Mouse (Mus musculus) heart, embryonic 10.5 days (tissue): ENCODE measurements around the gene Morn3. TPM values are rescaled to one million over a fixed set of nuclear protein-coding genes. Genes with fewer than 3 reads are reported as not detected.

ENCODE experiments used
- DNase-seq: peaks from one replicate; pipeline ENCODE4 v3.0.0-alpha.2; 2017; ENCODE audit warnings: low spot score
- H3K27ac ChIP-seq: fragments of 300-500 bp; sonication (generic); 2 replicates; pipeline ENCODE4 v1.5.1; 2016; ENCODE audit warnings: mild to moderate bottlenecking
- H3K27me3 ChIP-seq: fragments of 300-500 bp; sonication (generic); 2 replicates; pipeline ENCODE4 v1.6.1; 2016; ENCODE audit warnings: mild to moderate bottlenecking; ENCODE audit not compliant: poor library complexity, insufficient read depth, severe bottlenecking
- H3K36me3 ChIP-seq: fragments of 300-500 bp; sonication (generic); 2 replicates; pipeline ENCODE4 v1.6.1; 2016; ENCODE audit warnings: mild to moderate bottlenecking, moderate library complexity
- H3K4me1 ChIP-seq: fragments of 300-500 bp; sonication (generic); 2 replicates; pipeline ENCODE4 v1.6.1; 2016; ENCODE audit warnings: mild to moderate bottlenecking
- H3K4me3 ChIP-seq: fragments of 300-500 bp; sonication (generic); 2 replicates; pipeline ENCODE4 v1.5.1; 2016; ENCODE audit warnings: mild to moderate bottlenecking, moderate library complexity
- H3K9me3 ChIP-seq: fragments of 300-500 bp; sonication (generic); 2 replicates; pipeline ENCODE4 v1.6.1; 2016; ENCODE audit warnings: mild to moderate bottlenecking, moderate library complexity
- WGBS: fragments of 180-500 bp; shearing (Covaris S2); methylation state at CpG from one replicate; pipeline ENCODE4 v1.1.7; 2016; 5-methylcytosine and 5-hydroxymethylcytosine counted together
- polyA plus RNA-seq: library from polyadenylated mRNA; unstranded; fragments of >200 nt; fragmentation: Nextera tagmentation; extraction: Ambion mirVana; gene quantifications from 2 replicates; pipeline ENCODE4 v1.2.1, GENCODE M21; 2016

Morn3 gene
- polyA plus RNA-seq = not detected in 2 replicates

DNA sequence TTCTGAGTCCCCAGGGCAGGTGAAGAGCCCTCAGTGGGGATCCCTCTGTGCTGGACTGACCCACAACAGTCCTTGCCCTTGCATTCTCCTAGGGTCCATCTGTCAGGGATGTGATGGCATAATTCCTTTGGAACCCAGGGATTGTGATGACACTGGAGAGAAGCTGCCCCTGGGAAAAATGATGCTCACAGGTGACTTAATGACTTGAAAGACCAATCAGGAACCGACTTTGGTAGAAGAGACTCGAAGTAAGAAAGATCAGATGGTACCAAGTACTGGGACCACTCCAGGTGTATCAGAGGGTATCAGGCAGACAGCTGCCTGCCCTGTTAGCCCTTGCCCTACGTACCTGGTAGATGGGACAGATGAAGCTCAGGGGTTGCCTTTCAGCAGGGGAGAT lies at the start of gene Morn3:
Gene Morn3, minus strand, starts transcription at position 101 of the 400 bp plus-strand sequence.
- no peak within 1 kb of the TSS for H3K27ac ChIP-seq

DNA sequence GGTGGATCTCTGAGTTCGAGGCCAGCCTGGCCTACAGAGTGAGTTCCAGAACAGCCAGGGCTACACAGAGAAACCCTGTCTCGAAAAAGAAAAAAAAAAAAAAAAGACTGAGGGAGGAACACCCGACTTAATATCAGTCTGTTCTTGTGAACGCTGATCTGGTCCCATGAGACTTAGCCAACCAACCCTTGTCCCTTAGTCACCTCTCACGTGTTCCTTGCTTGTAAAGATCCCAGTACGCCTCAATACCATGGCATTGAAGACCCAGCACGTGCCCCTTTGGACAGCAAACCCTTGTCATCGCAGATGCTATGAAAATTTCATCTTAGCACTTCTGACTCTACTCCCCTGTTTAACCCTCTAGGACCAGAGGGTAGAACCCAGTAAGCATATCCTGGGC lies 49.5 kb upstream of the Morn3 start:
- WGBS = 87% methylated on average over 8 of the region's 8 CpGs
- no peaks in the 10 kb centered on the region for H3K9me3 ChIP-seq
- no peaks in the 10 kb centered on the region for H3K27me3 ChIP-seq
- no peak for DNase-seq
- H3K36me3 ChIP-seq = peaks cover 26% of the 10 kb centered on the region; the same call in 1 of the 2 replicates
- H3K4me1 ChIP-seq = peaks cover 14% of the 10 kb centered on the region
- H3K4me3 ChIP-seq = no peak overlapping the region
- no peak overlapping the region for H3K27ac ChIP-seq

More for the DNA sequence above, at the start of gene Morn3:
- H3K4me1 ChIP-seq = peaks cover 10% of the 10 kb centered on the region
- no peak for DNase-seq
- no peaks in the 10 kb centered on the region for H3K36me3 ChIP-seq
- no peak within 1 kb of the TSS for H3K4me3 ChIP-seq
- H3K9me3 ChIP-seq = no peaks in the 10 kb centered on the region
- H3K27me3 ChIP-seq = no peaks in the 10 kb centered on the region
- WGBS = 67% methylated on average over 3 of the region's 3 CpGs

DNA sequence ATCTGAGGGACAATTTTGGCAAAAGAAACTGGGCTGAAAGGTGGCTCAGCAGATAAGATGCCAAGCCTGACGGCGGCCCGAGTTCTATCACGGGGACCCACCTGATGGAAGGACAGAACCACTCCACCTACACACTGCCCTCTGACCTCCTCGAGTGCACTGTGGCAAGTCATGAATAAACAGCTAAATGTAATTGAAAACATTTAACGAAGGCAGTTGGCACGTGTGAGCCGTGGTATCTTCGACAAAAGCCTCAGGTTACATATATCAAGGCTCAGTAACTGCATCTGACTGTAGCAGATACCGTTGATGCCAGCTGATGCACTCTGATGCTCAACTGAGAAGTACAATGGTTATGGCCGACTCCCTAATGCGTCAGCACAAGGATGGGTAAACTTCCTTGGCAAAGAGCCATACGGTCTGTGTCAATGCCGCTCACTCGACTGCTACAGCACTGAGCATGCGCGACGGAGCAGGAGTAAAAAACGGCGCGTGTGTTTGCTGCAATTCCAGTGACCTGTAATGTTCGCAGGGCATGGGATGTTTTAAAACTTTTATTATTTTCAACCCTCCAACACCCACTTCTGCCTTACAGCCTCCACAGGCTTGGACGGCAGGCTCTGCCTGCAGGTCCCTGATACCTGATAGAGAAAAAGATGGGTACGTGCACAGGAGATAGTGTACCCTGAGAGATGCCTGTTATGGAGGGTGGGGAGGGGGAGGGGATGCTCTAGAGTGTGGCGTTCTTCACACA lies 47.6 kb upstream of the Morn3 start:
- no peak for DNase-seq
- no peaks in the 10 kb centered on the region for H3K9me3 ChIP-seq
- peaks cover 14% of the 10 kb centered on the region for H3K4me1 ChIP-seq
- no peaks in the 10 kb centered on the region for H3K27me3 ChIP-seq
- 80% methylated on average over 25 of the region's 25 CpGs for WGBS
- peak overlapping the region; percentile 59; the same call in 1 of the 2 replicates for H3K27ac ChIP-seq
- H3K36me3 ChIP-seq = peaks cover 19% of the 10 kb centered on the region; the same call in 1 of the 2 replicates
- no peak overlapping the region for H3K4me3 ChIP-seq

DNA sequence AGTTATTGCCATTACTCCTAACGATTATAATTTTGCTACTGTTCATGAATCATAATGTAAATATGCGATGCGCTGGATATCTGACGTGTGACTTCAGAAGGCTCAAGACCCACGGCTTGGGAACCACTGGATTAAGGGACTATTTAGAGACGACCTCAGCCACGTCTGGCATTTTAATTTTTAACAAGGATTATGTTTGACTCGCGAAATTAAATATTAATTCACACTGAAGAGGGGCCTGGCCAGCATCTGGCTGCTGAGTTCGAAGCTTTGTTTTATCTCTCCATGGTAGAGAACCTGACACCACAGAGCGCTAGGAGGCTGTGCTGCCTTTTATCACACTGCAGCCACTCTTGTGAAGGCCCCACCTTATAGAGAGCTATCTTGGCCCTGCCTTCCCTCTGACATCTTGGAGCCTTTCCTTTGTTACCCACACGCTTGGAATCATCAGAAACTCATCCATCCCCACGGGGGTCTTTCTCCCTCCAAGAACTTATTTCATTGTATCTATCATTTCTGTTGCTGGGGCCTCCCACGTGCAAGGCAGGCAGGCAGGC lies 46.3 kb upstream of the Morn3 start:
- H3K27me3 ChIP-seq = no peaks in the 10 kb centered on the region
- 0 out of 2 replicates have a peak overlapping the region, but pooled peaks have one; percentile 59 for H3K27ac ChIP-seq
- no peak overlapping the region for H3K4me3 ChIP-seq
- H3K9me3 ChIP-seq = no peaks in the 10 kb centered on the region
- peak; percentile 88 for DNase-seq
- H3K36me3 ChIP-seq = peaks cover 18% of the 10 kb centered on the region; the same call in 1 of the 2 replicates
- peaks cover 14% of the 10 kb centered on the region for H3K4me1 ChIP-seq
- WGBS = 66% methylated on average over 14 of the region's 14 CpGs

DNA sequence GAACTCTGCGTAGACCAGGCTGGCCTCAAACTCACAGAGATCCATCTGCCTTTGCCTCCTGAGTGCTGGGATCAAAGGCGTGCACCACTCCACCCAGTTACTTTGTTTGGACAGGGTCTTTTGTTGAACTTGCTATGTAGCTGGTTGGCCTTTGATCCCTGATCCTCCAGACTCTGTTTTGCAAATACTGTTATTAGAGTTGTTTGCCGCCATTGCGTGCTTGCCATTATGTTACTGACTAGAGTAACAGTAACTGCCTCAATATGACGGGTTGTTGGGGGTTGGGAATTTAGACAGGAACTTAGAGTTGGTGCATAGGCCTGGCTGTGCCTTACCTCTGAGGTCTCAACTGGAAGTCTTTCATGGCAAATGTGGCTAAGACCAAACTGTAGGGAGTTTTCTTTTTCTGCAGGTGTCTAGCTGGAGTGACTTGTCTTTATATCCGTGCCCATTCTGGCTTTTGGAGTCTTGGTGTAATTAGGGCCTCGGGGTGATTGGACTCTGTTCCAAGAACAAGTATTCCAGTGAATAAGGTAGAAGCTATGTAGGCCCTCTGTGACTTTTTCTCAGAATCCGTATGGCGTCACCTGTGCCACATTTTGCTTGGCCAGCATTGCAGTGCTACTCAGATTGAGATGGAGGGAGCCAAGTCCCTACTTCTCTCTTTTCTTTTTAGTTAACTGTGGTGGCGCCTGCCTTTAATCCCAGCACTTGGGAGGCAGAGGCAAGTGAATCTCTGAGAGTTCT lies 43.9 kb upstream of the Morn3 start:
- no peak overlapping the region for H3K4me3 ChIP-seq
- no peaks in the 10 kb centered on the region for H3K9me3 ChIP-seq
- no peaks in the 10 kb centered on the region for H3K27me3 ChIP-seq
- peaks cover 23% of the 10 kb centered on the region for H3K4me1 ChIP-seq
- WGBS = 88% methylated on average over 10 of the region's 10 CpGs
- no peak for DNase-seq
- H3K36me3 ChIP-seq = peaks cover 16% of the 10 kb centered on the region; the same call in 1 of the 2 replicates
- H3K27ac ChIP-seq = no peak overlapping the region; the same call in 1 of the 2 replicates

DNA sequence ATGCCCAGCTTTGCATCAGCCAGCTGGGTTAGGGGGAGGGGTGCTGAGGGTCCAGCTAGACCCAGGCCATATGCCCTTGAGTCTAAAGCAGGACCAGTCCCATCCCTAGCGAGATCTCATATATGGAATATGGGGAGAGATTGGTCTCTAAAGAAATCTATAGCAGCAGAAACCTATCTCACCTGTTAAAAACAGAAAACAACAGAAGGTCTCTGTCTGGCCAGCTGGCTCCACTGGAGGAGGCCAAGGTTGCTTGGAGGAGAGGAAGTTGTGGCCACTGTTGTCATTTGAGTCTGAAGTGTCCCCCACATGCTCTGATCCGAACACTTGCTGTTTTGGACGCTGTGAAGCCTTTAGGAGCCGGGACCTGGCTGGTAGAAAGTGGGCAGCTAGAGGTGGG lies 42.0 kb upstream of the Morn3 start:
- H3K36me3 ChIP-seq = peaks cover 16% of the 10 kb centered on the region; the same call in 1 of the 2 replicates
- no peak for DNase-seq
- no peaks in the 10 kb centered on the region for H3K27me3 ChIP-seq
- peaks cover 21% of the 10 kb centered on the region for H3K4me1 ChIP-seq
- no peak overlapping the region for H3K27ac ChIP-seq
- H3K9me3 ChIP-seq = no peaks in the 10 kb centered on the region
- H3K4me3 ChIP-seq = no peak overlapping the region
- WGBS = 86% methylated on average over 4 of the region's 4 CpGs

DNA sequence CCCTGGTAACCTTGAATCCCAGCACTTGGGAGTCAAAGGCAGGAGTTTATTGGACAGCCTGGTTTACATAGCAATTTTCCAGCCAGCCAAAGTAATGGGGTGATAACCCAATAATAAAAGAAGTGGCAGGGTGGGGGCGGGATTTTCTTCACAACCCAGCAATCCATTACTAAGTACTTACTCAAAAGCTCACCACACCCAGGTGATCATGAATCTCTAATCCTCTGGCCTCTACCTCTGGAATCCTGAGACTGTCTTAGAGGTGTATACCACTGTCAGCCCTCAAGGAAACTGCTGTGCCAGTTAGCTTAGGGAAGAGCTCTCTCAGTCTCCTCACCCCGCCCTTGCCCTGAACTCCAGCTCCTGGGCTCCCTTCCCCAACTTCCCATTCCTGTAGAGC lies 39.7 kb upstream of the Morn3 start:
- DNase-seq = no peak
- H3K36me3 ChIP-seq = peaks cover 16% of the 10 kb centered on the region; the same call in 1 of the 2 replicates
- no peak overlapping the region for H3K4me3 ChIP-seq
- no peaks in the 10 kb centered on the region for H3K27me3 ChIP-seq
- no peak overlapping the region; the same call in 1 of the 2 replicates for H3K27ac ChIP-seq
- WGBS = 84% methylated on average over 2 of the region's 2 CpGs
- peaks cover 21% of the 10 kb centered on the region; the same call in 1 of the 2 replicates for H3K4me1 ChIP-seq
- no peaks in the 10 kb centered on the region for H3K9me3 ChIP-seq

DNA sequence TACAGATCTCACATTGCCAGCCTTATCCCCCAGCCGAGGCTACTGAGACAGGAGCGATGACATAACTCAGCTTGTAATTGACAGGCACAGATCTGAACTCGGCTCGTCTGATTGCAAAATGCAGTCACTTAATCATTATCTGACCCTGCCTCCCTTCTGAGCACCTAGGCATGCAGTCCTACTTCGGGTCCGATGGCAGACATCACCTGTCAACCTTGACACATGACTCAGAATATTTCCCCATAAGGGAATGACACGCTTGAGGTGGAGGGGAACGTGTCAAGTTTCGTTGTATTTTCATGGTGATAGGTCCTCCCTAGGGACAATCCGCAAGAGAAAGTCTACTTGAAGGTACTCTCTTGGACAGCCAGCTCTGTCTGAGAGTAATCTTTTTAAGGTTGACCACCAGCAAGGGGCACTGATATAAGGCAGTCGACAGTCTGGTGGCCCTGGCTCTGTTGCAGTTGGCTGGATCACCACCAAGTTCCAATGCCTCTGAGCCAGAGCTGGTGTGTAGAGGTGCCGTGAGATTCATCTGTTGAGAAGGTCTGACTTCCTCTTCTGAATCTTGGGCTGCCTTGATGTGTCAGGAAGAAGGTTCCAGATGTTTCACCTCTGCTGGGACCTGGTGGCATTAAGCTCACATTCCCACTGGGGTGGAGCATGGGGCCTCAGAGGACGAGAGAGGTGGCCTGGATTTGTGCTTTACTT lies 36.7 kb upstream of the Morn3 start:
- no peaks in the 10 kb centered on the region for H3K27me3 ChIP-seq
- H3K36me3 ChIP-seq = peaks cover 3% of the 10 kb centered on the region; the same call in 1 of the 2 replicates
- no peak for DNase-seq
- no peaks in the 10 kb centered on the region for H3K9me3 ChIP-seq
- 69% methylated on average over 13 of the region's 13 CpGs for WGBS
- H3K27ac ChIP-seq = no peak overlapping the region; the same call in 1 of the 2 replicates
- H3K4me3 ChIP-seq = no peak overlapping the region
- H3K4me1 ChIP-seq = peaks cover 29% of the 10 kb centered on the region; the same call in 1 of the 2 replicates

DNA sequence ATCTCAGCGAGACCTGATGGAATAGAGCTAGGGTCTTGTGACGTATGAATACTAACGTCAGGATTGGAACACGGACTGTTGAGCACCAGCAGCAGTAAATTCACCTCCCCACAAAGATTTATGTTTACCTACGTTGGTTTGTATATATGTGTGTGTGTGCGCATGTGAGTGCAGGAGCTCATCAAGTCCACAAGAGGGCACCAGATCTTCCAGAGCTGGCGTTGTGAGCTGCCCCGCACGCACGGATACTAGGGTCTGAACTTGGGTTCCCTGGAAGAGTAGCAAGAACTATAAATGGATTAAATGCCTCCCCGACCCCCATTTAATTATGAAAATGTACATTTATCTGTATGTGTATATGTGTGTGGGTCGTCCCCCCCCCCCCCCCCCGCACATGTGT lies 33.7 kb upstream of the Morn3 start:
- DNase-seq = no peak
- Histone ChIP-seq H3K36me3 (no peaks in the 10 kb centered on the region), H3K4me3 (no peak overlapping the region), H3K27ac (no peak overlapping the region), H3K9me3 (no peaks in the 10 kb centered on the region), H3K27me3 (no peaks in the 10 kb centered on the region), H3K4me1 (peaks cover 42% of the 10 kb centered on the region)
- WGBS = 94% methylated on average over 13 of the region's 13 CpGs

DNA sequence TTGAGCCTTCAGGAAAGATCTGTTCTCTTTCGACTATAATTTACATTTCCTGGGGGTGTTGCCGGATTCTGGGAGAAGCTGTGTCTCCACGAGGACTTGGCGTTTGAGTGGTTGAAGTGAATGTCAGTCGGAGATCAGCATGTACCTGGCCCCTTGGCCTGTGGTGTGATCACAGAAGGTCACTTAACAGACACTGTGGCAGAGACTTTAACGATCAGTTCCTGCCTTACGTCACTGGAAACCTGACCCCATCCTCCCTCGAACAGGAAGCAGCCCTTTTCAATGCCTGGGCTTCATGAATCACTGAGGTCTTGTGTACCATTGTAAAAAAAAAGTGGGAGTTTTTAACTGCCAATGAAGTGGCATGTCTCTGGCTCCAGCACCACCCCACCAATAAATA lies 33.2 kb upstream of the Morn3 start:
- H3K9me3 ChIP-seq = no peaks in the 10 kb centered on the region
- H3K4me1 ChIP-seq = peaks cover 46% of the 10 kb centered on the region
- no peak overlapping the region for H3K27ac ChIP-seq
- no peak for DNase-seq
- WGBS = 57% methylated on average over 8 of the region's 8 CpGs
- no peaks in the 10 kb centered on the region for H3K36me3 ChIP-seq
- no peak overlapping the region for H3K4me3 ChIP-seq
- H3K27me3 ChIP-seq = no peaks in the 10 kb centered on the region

DNA sequence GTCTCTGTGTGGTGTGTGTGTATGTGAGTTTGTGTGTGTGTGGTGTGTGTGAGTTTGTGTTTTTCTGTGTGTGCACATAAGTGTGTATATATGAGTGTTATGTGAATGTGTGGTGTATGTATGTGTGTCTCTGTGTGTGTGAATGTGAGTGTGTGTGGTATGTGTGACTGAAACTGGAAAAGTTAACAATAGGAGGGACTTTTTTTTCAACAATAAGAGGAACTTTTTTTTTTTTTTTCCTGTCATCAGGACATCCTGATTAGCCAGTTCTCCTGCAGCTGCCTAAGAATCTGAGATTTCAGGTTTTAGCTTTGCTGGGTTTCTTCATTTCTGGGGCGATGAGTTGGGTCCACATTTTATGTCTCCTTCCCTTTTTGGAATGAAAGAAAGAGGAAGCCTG lies 32.8 kb upstream of the Morn3 start:
- no peak overlapping the region for H3K27ac ChIP-seq
- H3K36me3 ChIP-seq = no peaks in the 10 kb centered on the region
- no peaks in the 10 kb centered on the region for H3K9me3 ChIP-seq
- peaks cover 43% of the 10 kb centered on the region for H3K4me1 ChIP-seq
- no peak overlapping the region for H3K4me3 ChIP-seq
- WGBS = 86% methylated on average over 1 of the region's 1 CpGs
- H3K27me3 ChIP-seq = no peaks in the 10 kb centered on the region
- DNase-seq = no peak

DNA sequence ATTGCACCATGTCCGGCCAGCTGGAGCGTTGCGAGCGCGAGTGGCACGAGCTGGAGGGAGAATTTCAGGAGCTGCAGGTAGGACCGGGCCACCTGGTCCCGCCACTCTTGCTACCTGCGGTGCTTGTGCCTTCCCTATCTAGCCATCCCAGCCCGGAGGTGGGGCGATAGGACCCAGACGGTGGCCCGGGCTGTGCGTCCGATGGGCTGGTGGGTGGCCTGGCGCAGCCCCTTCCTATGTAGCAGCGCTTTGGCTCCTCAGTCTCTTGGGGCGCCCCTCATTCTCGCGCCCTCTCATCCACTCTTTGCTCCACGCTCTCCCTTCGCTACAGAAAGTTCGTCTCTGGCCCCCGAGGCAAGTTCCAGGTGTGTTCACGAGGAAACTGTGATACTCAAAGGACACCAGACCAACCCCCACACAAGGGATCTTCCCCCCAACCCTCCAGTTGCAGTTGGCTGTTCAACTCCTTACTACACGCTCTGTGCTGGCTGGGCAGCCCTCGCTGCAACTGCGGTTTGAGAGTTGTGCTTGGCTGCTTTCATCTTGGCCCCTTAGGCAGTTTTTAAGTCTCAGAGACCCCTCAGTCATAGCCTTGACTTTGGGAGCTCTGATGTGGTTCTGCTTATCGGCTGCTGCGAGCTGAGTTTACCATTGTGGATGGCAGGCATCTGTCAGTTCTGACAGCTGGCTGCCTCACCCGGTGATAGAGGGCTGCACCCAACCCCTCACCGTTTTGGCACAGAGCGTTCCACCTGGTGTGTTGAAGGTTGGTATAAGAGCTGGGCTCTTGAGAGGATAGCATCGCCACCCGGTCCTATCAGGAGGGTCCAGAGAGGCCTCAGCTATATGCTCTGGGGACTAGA lies 29.8 kb upstream of the Morn3 start:
- H3K9me3 ChIP-seq = no peaks in the 10 kb centered on the region
- H3K27ac ChIP-seq = peak overlapping the region; percentile 87
- H3K4me3 ChIP-seq = peak overlapping the region; percentile 87
- no peaks in the 10 kb centered on the region for H3K36me3 ChIP-seq
- H3K27me3 ChIP-seq = no peaks in the 10 kb centered on the region
- 3% methylated on average over 35 of the region's 35 CpGs for WGBS
- peaks cover 34% of the 10 kb centered on the region for H3K4me1 ChIP-seq
- peak; percentile 83 for DNase-seq
